Mouse (Mus musculus) testis, adult 2 months (tissue): Measurements from ENCODE around the gene Rpl35.
"Not testable (repeated sequence)": the region's sequence is repeated elsewhere in the genome, so short reads cannot be mapped to it uniquely, and the experiment has no call there.

ENCODE experiments used
- CTCF ChIP-seq: fragments of 200-500 bp; IDR thresholded peaks from 2 replicates; pipeline ENCODE4 v1.5.1; 2012; ENCODE audit warnings: low read depth, mild to moderate bottlenecking, inconsistent platforms, low read length, moderate library complexity; ENCODE audit not compliant: control insufficient read depth, insufficient read depth, insufficient replicate concordance
- POLR2A ChIP-seq: fragments of 200-500 bp; IDR thresholded peaks from 2 replicates; pipeline ENCODE4 v1.6.1; 2012; ENCODE audit warnings: low read depth, mild to moderate bottlenecking, inconsistent platforms, low read length, moderate library complexity; ENCODE audit not compliant: control insufficient read depth

GRCm38 (mm10) chr2:39010144-39010543, 4.7 kb upstream of the Rpl35 start:
- not testable (repeated sequence) for TF ChIP-seq POLR2A, CTCF
